Mouse (Mus musculus) retina, postnatal 7 days (tissue): ENCODE measurements at regions not wholly inside any gene's neighbourhood (a gene's known extent, or its start where the extent isn't known, plus 50 kb on each side); places are given as distances from the start of the nearest gene placed in this dataset.

Source experiments
- DNase-seq: peaks from one replicate; pipeline ENCODE4 v3.0.0-alpha.2; 2012; ENCODE audit warnings: low read depth, low spot score

DNA sequence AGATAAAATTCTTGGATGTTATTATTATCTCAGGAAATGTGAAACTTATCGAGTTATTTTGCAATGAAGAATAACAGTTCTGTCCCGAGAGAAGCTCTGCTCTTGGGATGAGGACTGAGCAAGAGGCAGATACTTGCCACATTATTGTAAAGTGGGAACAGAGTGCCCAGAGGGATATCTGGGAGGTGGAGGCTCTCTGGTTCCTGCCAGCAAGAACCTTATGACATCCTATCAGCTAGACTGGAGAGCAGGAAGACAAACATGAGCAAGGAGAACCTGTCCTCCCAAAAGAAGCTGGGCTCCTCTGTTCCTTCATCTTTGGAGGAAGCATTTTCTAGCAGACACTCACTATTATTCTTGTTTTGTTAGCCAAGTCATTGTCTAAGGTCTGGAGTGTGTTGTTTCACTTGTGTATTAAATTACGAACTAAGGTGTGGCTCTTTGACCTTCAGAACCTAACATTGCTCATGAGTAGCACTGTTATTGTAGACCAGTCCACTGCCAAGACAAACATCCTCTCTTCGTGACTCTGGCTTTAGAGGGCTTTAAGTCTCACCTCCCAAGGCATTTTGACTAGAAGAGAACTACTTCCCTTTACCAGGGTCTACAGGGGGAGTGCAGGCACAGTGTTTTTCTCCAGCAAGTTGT lies 69.6 kb upstream of the Palmd start:
- DNase-seq: no peak
